Mouse (Mus musculus) spleen, adult 2 months (tissue): ENCODE data around the gene Fermt1.

Source experiments
- CTCF ChIP-seq: fragments of 200-500 bp; IDR thresholded peaks from 2 replicates; pipeline ENCODE4 v1.5.1; 2011; ENCODE audit warnings: mild to moderate bottlenecking, inconsistent platforms; ENCODE audit not compliant: insufficient read depth, insufficient read length, insufficient replicate concordance; ENCODE audit errors: extremely low read depth
- POLR2A ChIP-seq: fragments of 200-500 bp; IDR thresholded peaks from 2 replicates; pipeline ENCODE4 v1.6.1; 2011; ENCODE audit warnings: low read depth, low read length, inconsistent platforms

GRCm38 (mm10) chr2:132876991-132877390, 68.7 kb downstream of the Fermt1 start:
- TF ChIP-seq CTCF (no peak), POLR2A (no peak)
